Mouse (Mus musculus): ENCODE results near the gene Psmc5. TPM values are rescaled to one million over a fixed set of nuclear protein-coding genes. Genes with fewer than 3 reads are reported as not detected.

Psmc5 gene
- polyA plus RNA-seq, 1 experiment from 2014 or later, result 274 TPM

- H3K27ac ChIP-seq (replicated peaks), result no peak overlapping the region
- no peaks in the 10 kb centered on the region for H3K36me3 ChIP-seq
- no peak for ATAC-seq (replicated peaks)
- no peak overlapping the region for H3K4me3 ChIP-seq
- 55% methylated on average over 8 of the region's 8 CpGs for WGBS
- no peaks in the 10 kb centered on the region for H3K9me3 ChIP-seq
- H3K4me2 ChIP-seq (replicated peaks), result no peak overlapping the region
- no peak overlapping the region for H3K9ac ChIP-seq (replicated peaks)
- H3K4me1 ChIP-seq, result peaks cover 8% of the 10 kb centered on the region
- no peaks in the 10 kb centered on the region for H3K27me3 ChIP-seq
Measured at GRCm38 (mm10) chr11:106289369-106289768, 33.4 kb downstream of the Psmc5 start.

- H3K4me2 ChIP-seq (replicated peaks), result no peak overlapping the region
- no peaks in the 10 kb centered on the region for H3K27me3 ChIP-seq
- no peak overlapping the region for H3K27ac ChIP-seq (replicated peaks)
- no peak overlapping the region for H3K9ac ChIP-seq (replicated peaks)
- no peaks in the 10 kb centered on the region for H3K36me3 ChIP-seq
- H3K4me1 ChIP-seq, result peaks cover 8% of the 10 kb centered on the region
- ATAC-seq (replicated peaks), result no peak
- no peak overlapping the region for H3K4me3 ChIP-seq
- H3K9me3 ChIP-seq, result no peaks in the 10 kb centered on the region
- WGBS, result 92% methylated on average over 5 of the region's 5 CpGs
Measured at GRCm38 (mm10) chr11:106290376-106290775, 34.4 kb downstream of the Psmc5 start.

- Histone ChIP-seq H3K9me3 (no peaks in the 10 kb centered on the region), H3K9ac (replicated peaks) (no peak overlapping the region), H3K4me2 (replicated peaks) (no peak overlapping the region), H3K36me3 (no peaks in the 10 kb centered on the region), H3K27me3 (no peaks in the 10 kb centered on the region), H3K4me1 (peaks cover 5% of the 10 kb centered on the region), H3K27ac (replicated peaks) (no peak overlapping the region), H3K4me3 (no peak overlapping the region)
- WGBS, result 89% methylated on average over 2 of the region's 2 CpGs
- no peak for ATAC-seq (replicated peaks)
Measured at GRCm38 (mm10) chr11:106291861-106292260, 35.9 kb downstream of the Psmc5 start.

GRCm38 (mm10) chr11:106301765-106302164 is 45.8 kb downstream of the Psmc5 start, which contains the start of gene Gh:
Gene Gh, minus strand, starts transcription at chr11:106301865.
- Histone ChIP-seq H3K4me1 (no peaks in the 10 kb centered on the region), H3K9me3 (no peaks in the 10 kb centered on the region), H3K36me3 (no peaks in the 10 kb centered on the region), H3K9ac (replicated peaks) (no peak within 1 kb of the TSS), H3K27ac (replicated peaks) (no peak within 1 kb of the TSS), H3K4me2 (replicated peaks) (no peak within 1 kb of the TSS), H3K4me3 (no peak within 1 kb of the TSS), H3K27me3 (no peaks in the 10 kb centered on the region)
- no peak for ATAC-seq (replicated peaks)
- 85% methylated on average over 9 of the region's 9 CpGs for WGBS

GRCm38 (mm10) chr11:106302634-106303033 is 46.7 kb downstream of the Psmc5 start:
- Histone ChIP-seq H3K9me3 (no peaks in the 10 kb centered on the region), H3K4me3 (no peak overlapping the region), H3K27ac (replicated peaks) (no peak overlapping the region), H3K9ac (replicated peaks) (no peak overlapping the region), H3K36me3 (no peaks in the 10 kb centered on the region), H3K27me3 (no peaks in the 10 kb centered on the region), H3K4me1 (no peaks in the 10 kb centered on the region), H3K4me2 (replicated peaks) (no peak overlapping the region)
- ATAC-seq (replicated peaks), result no peak
- 17% methylated on average over 2 of the region's 2 CpGs for WGBS

GRCm38 (mm10) chr11:106305348-106306064 is 49.6 kb downstream of the Psmc5 start:
- no peaks in the 10 kb centered on the region for H3K9me3 ChIP-seq
- no peak overlapping the region for H3K4me2 ChIP-seq (replicated peaks)
- no peaks in the 10 kb centered on the region for H3K27me3 ChIP-seq
- WGBS, result 86% methylated on average over 10 of the region's 10 CpGs
- H3K9ac ChIP-seq (replicated peaks), result no peak overlapping the region
- no peak for ATAC-seq (replicated peaks)
- H3K4me1 ChIP-seq, result no peaks in the 10 kb centered on the region
- no peak overlapping the region for H3K27ac ChIP-seq (replicated peaks)
- H3K36me3 ChIP-seq, result no peaks in the 10 kb centered on the region
- no peak overlapping the region for H3K4me3 ChIP-seq

- no peak for ATAC-seq (replicated peaks)
- WGBS, result 79% methylated on average over 3 of the region's 3 CpGs
- Histone ChIP-seq H3K4me1 (no peaks in the 10 kb centered on the region), H3K9me3 (no peaks in the 10 kb centered on the region), H3K27ac (replicated peaks) (no peak overlapping the region), H3K4me3 (no peak overlapping the region), H3K36me3 (no peaks in the 10 kb centered on the region), H3K9ac (replicated peaks) (no peak overlapping the region), H3K27me3 (no peaks in the 10 kb centered on the region), H3K4me2 (replicated peaks) (no peak overlapping the region)
Measured at GRCm38 (mm10) chr11:106306065-106306385, 50.1 kb downstream of the Psmc5 start.

- H3K4me3 ChIP-seq, result no peak overlapping the region
- WGBS, result 72% methylated on average over 9 of the region's 9 CpGs
- no peak overlapping the region for H3K27ac ChIP-seq (replicated peaks)
- H3K27me3 ChIP-seq, result no peaks in the 10 kb centered on the region
- ATAC-seq (replicated peaks), result no peak
- no peaks in the 10 kb centered on the region for H3K9me3 ChIP-seq
- H3K36me3 ChIP-seq, result no peaks in the 10 kb centered on the region
- no peak overlapping the region for H3K9ac ChIP-seq (replicated peaks)
- H3K4me1 ChIP-seq, result no peaks in the 10 kb centered on the region
- no peak overlapping the region for H3K4me2 ChIP-seq (replicated peaks)
Measured at GRCm38 (mm10) chr11:106306758-106307157, 50.8 kb downstream of the Psmc5 start.

GRCm38 (mm10) chr11:106307432-106307831 is 51.5 kb downstream of the Psmc5 start:
- H3K4me3 ChIP-seq, result no peak overlapping the region
- no peaks in the 10 kb centered on the region for H3K36me3 ChIP-seq
- H3K4me1 ChIP-seq, result no peaks in the 10 kb centered on the region
- no peaks in the 10 kb centered on the region for H3K27me3 ChIP-seq
- H3K9ac ChIP-seq (replicated peaks), result no peak overlapping the region
- 78% methylated on average over 5 of the region's 5 CpGs for WGBS
- H3K9me3 ChIP-seq, result no peaks in the 10 kb centered on the region
- ATAC-seq (replicated peaks), result no peak
- no peak overlapping the region for H3K4me2 ChIP-seq (replicated peaks)
- H3K27ac ChIP-seq (replicated peaks), result no peak overlapping the region

GRCm38 (mm10) chr11:106308162-106308561 is 52.2 kb downstream of the Psmc5 start:
- 86% methylated on average over 11 of the region's 11 CpGs for WGBS

GRCm38 (mm10) chr11:106310123-106310522 is 54.2 kb downstream of the Psmc5 start:
- Histone ChIP-seq H3K9me3 (no peaks in the 10 kb centered on the region), H3K4me3 (no peak overlapping the region), H3K27me3 (no peaks in the 10 kb centered on the region), H3K4me2 (replicated peaks) (no peak overlapping the region), H3K9ac (replicated peaks) (no peak overlapping the region), H3K36me3 (no peaks in the 10 kb centered on the region), H3K27ac (replicated peaks) (no peak overlapping the region), H3K4me1 (no peaks in the 10 kb centered on the region)
- no peak for ATAC-seq (replicated peaks)
- WGBS, result 69% methylated on average over 5 of the region's 5 CpGs

More at GRCm38 (mm10) chr11:106308162-106308561, 52.2 kb downstream of the Psmc5 start:
- H3K9me3 ChIP-seq, result no peaks in the 10 kb centered on the region
- H3K36me3 ChIP-seq, result no peaks in the 10 kb centered on the region
- H3K27me3 ChIP-seq, result no peaks in the 10 kb centered on the region
- H3K27ac ChIP-seq (replicated peaks), result no peak overlapping the region
- ATAC-seq (replicated peaks), result no peak
- H3K9ac ChIP-seq (replicated peaks), result no peak overlapping the region
- H3K4me1 ChIP-seq, result no peaks in the 10 kb centered on the region
- H3K4me2 ChIP-seq (replicated peaks), result no peak overlapping the region
- no peak overlapping the region for H3K4me3 ChIP-seq
